Mouse (Mus musculus) lung, postnatal 10 days (tissue): ENCODE measurements around the gene Tsr2.

Experiments
- DNase-seq: peaks from one replicate; pipeline ENCODE4 v3.0.0; 2021

Tsr2 gene

GRCm38 (mm10) chrX:151046321-151046720 lies 50.0 kb downstream of the Tsr2 start:
- peak; percentile 16 for DNase-seq

- no peak for DNase-seq
Observed at GRCm38 (mm10) chrX:151045850-151046249, 50.5 kb downstream of the Tsr2 start, which contains the start of gene Fgd1. TSS of gene Fgd1 (plus strand) at chrX:151046150.

DNA sequence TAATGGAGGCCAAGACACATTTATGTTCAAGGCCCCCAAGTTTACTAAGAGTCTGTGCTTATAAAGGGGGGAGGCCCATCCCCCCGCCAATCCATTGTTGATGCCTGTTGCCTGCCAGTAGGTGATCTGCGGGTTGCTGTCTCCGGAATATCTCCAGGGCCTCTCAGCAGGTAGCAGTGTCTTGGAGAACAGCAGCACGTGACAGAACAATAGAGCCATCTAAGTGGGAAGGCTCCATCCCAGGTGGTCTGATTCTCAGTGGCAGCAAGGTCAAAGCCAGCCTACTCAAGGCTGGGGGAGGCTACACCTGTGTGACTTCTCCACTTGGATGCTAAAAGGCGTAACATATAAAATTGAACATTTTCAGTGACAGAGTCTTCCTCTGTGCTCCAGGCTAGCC lies 55.1 kb downstream of the Tsr2 start:
- no peak for DNase-seq
